Mouse (Mus musculus) stomach, postnatal 0 days (tissue): ENCODE data around the gene Gm4513.
"Not testable (repeated sequence)": the region's sequence is repeated elsewhere in the genome, so short reads cannot be mapped to it uniquely, and the experiment has no call there.

Source experiments
- CTCF ChIP-seq: IDR thresholded peaks from 2 replicates; pipeline ENCODE4 v1.5.1; 2016; ENCODE audit warnings: antibody characterized with exemption, low read depth, mild to moderate bottlenecking, moderate library complexity
- EP300 ChIP-seq: optimal IDR thresholded peaks from 2 replicates; pipeline ENCODE3; 2016; ENCODE audit warnings: antibody characterized with exemption

GRCm38 (mm10) chr7:20598921-20599320, at the start of gene Gm4513:
- TF ChIP-seq EP300, CTCF: not testable (repeated sequence)
